Mouse (Mus musculus) 3134 (cell line): ENCODE data around the gene Cab39.

Source experiments
- DNase-seq: peaks from one replicate; pipeline ENCODE4 v3.0.0-alpha.2; 2011; ENCODE audit warnings: low spot score; ENCODE audit not compliant: insufficient read length; ENCODE audit errors: extremely low read depth

The Cab39 gene

DNA sequence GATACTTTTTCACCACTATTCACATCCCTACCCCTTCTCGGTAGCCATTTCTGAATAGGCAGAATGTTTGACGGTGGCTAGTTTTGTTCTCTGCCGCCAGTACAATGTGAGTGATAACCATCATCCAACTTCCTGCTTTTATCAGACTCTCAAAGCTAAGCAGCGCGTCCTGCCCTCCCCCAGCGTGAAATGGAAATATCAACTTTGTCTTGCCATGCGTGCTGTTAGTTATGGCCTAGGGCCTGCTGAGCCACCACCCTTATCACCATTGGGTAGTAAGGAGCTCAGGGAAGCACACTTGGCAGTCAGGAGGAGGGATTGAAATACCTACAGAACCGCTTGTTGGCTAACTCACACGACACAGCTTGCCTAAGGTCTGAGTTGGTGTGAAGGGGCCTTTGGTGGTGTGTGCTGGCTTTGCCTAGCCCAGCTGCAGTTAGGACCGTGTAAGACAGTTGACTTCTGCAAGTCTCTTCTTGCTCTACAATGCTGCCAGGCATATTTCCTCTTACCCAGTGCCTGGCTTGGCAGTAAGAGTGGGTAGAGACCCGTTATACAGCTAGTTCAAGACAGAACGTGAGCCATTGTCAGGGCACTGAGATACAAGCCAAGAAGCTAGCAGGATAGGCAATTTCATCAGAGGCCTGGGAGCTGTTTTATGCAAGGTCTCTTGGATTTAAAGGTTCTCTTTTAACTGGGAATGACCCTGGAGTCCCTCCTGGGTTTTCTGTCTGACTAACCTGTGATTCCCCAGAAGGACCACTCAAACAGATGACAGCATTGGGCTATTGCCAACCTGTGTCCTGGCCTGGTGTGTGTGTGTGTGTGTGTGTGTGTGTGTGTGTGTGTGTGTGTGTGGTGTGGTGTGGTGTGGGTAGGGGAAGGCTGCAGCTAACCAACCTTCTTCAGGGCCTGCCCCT, 103.8 kb downstream of the Cab39 start:
- no peak for DNase-seq

DNA sequence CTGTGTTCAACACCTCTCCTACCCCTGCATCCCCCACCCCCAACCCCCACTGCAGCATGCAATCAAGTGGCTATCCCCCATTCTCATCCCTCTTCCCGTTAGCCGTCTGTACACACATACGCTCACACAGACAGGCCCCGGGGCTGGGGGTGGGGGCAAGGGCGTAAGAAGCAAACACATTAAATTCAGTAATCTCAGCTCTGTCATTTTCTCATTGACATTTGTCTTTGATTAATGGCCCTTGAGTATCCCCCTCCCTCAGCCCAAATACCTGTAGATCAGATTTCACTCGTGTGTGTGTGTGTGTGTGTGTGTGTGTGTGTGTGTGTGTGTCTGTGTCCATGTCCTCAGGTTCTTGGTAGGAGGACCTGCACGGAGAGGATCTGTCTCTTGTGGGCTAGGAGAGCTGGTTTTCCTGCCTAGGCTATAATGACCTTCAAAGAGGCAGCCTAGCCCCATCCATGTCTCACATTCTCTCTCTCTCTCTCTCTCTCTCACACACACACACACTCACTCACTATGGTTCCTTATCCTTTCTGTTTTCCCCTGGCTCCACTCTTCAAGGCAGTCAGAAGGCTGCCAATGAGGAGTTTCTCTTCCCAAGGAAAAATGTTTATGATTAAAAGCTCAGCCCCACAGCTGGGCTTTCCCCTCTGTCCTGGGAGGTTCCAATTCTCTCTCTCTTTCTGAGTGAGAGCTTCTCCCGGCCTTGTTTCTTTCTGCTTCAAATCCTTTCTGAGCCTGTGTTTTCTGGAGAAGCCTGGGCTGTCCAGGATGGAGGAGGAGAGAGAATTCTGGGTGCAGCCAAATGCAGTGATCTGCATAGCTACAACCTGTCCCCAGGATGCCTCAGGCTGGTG, 104.9 kb downstream of the Cab39 start:
- DNase-seq, result no peak

DNA sequence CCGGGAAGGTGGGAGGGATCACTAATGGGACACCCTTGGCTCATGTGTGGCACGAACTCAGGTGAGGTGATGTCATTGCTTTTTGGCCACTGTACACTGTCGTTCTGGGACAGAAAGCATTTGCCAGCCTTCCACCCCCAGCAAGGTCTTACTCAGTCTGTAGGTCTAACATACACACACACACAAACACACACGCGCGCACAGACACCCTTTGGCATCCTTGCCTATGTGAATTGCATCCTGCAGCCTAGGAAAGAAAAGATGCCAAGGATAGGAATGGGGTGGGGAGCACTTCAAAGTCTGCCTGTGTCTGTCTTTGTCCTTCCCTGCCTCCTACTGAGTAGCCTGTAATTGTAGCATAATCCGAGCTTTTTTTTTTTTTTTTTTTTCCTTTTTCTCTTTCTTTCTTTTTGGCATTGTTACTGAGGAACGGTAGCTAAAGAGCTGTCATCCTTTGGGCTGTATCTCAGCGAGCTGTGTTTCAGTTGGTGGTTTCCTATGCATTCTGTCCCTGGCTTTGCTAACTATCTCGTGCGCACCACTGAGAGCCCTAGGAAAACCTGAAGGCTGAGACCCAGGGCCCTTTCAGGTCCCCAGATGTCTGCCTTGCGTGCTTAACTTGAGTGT, 105.6 kb downstream of the Cab39 start:
- DNase-seq, result no peak

DNA sequence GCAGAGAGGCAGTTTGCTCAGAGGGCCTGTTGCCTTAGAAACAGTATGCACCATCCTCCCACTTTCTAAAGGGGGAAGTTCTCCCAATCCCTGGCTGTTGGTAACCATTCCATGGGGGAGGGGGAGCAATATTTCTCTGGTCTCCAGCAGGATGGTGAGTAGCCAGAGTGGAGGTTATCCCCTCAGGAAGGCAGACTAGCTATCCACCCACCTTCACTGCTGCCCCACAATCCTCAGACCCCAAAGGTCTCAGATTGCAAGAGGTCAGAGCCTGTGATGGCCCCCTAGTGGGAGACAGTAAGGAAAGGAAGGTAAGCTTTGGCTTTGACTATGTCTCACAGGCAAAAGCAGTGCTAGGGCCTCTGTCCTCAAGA, 106.1 kb downstream of the Cab39 start:
- no peak for DNase-seq

DNA sequence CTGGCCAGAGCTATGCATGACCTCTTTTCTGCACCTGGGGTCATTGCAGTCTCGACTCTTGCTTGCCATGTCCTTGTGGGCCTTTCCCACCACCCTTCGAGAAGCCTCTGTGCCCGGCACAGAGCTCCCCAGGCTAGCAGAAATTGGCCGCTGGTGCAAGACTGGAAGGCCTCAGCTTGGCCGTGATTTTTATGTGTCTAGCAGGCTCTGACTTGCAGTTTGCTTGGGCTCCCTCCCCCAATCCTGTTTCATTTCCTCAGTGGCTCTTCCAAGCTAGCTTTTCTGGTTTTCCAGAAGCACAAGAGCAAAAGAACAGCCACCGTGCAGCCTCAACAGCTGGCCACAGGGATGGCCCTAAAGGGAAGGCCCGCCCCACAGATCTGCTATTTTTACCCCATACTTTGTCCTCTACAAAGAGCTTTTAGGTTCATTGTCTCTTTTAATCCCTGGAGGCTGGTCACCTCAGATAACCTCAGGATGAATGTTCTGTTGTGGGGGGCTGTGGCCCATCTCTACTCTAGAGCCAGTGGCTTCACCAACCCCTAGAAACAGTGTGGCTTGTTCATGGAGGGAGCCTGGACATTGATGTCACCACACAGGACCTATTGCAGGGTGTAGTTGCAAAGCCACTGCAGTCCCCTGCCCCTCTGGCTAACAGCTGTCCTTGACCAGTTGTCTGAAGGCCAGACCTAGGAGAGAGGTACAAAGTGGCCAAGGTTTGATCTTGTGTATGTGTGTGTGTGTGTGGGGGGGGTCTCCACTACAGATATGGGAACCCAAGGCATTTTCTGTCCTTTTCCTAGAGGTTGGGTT, 107.5 kb downstream of the Cab39 start:
- DNase-seq, result no peak
